Mouse (Mus musculus): ENCODE measurements around the gene H2al2a. TPM values are rescaled to one million over a fixed set of nuclear protein-coding genes. Genes with fewer than 3 reads are reported as not detected.

H2al2a gene
- polyA plus RNA-seq, 1 experiment: not detected

DNA sequence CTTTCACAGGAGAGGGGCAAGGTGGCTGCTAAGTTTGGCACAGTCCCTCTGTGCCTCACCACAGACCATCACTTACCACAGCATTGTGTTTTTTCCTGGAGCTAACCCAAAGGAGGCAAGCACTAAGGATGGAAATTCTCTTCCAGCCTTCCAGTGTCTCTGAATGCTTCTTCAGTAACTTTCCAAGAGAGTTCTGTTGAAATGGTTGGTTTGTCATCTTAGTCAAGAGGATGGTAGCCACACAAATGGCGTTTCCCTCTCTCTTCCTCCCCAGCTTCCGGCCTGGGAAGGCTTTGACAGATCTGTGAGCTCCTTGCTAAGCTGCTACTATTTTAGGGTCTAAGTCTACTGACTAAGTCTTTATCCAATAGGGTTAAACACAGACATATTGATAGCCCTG lies 40.7 kb upstream of the H2al2a start, which contains the start of gene A930004D18Rik:
A930004D18Rik (minus strand) TSS at position 247 of the 400 bp plus-strand sequence.
- peaks cover 12% of the 10 kb centered on the region for H3K4me1 ChIP-seq
- H3K36me3 ChIP-seq (replicated peaks; ENCODE audit: low read length): no peaks in the 10 kb centered on the region
- no peak within 1 kb of the TSS for H3K4me3 ChIP-seq (replicated peaks)
- H3K9me3 ChIP-seq: no peaks in the 10 kb centered on the region
- TF ChIP-seq GATA1 (IDR thresholded peaks at IDR 0.05; ENCODE audit: borderline replicate concordance, low read length) (no peak), FLI1 (IDR thresholded peaks at IDR 0.05; ENCODE audit: low read length) (no peak)
- peaks cover 50% of the 10 kb centered on the region for H3K27me3 ChIP-seq (replicated peaks)

DNA sequence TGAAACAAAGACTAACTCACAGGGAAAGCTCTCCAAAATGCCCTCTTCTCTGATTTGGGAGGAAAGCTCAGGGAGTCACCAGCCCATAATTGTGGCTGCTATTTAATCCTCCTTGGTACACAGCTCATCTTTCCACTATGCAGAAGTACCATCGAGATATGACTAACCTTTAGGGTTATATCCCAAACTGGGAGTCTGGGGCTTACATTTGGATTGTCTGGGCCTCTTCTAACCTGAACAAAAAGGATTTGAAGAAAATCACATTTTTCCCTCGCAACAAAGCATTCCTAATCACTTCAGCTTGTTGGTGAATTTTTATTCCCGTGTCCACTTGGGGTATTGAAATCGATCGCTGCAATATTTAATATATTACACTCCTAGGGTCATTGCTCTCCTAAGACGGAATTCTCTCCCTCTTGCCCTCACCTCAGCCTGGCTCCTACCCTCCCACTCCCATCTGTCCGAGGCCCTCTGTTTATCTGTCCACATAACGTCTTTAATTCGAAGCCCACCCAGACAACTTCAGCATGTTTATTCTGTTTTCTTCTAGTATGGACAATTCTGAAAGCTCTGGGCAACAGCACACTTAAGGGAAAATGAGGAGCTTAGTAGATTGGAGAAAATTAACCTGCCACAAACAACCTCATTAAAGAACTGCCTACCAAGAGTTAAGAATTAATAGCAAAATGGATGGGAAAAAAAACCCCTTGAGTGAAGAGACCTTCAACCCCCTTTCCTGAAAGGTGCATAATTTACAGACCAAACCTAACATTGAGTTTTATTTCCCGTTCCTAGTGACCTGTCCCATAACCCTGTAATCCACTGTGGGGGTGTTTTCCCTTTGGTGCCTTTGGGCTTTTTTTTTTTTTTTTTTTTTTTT lies 37.9 kb upstream of the H2al2a start:
- H3K9me3 ChIP-seq: no peaks in the 10 kb centered on the region
- peaks cover 61% of the 10 kb centered on the region for H3K27me3 ChIP-seq (replicated peaks)
- H3K36me3 ChIP-seq (replicated peaks; ENCODE audit: low read length): no peaks in the 10 kb centered on the region
- peaks cover 26% of the 10 kb centered on the region for H3K4me1 ChIP-seq
- no peak overlapping the region for H3K4me3 ChIP-seq (replicated peaks)
- TF ChIP-seq FLI1 (IDR thresholded peaks at IDR 0.05; ENCODE audit: low read length): no peak
- no peak for TF ChIP-seq GATA1 (IDR thresholded peaks at IDR 0.05; ENCODE audit: borderline replicate concordance, low read length)

DNA sequence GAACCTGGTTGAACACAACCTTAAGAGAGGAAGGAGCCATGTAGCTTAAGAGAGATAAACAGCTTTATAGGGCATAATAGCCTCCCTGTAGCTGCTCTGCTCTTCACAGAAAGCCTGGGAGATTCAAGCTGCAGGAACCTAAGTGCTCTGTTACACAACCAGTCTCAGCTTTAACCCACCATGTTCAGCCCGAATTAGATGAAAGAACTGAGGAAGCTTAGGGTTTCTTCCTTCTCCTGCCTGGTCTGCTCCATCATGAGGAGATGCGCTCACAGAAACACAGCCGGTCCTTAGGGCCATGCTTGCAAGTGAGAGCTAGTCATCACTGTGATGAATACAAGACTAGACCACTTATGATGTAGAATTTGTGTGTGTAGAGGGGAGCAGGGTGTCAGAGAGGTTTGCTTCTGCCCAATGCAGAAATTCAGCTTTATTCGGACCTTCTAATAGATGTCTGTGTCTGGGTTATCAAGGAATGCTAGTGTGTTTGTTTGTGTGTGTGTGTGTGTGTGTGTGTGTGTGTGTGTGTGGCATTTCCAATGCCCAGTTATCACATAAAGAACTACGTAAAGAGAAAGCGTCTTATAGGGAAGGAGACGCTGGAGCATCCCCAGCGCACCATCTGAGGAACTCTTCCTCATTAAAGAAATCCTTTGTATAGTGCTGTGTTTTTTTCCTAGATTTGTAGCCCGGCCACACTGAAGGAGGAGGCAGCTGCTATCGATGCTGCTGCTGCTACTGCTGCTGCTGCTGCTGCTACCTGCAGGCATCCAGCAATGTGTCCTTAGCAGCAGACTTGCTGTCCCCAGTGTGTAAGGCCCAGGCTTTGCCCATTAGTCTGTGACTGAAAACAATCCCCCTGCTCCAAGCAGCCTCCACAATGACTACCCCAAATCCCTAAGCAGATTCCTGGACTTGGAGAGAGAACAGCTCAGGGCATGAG lies 36.7 kb upstream of the H2al2a start:
- Histone ChIP-seq H3K27me3 (replicated peaks) (peaks cover 62% of the 10 kb centered on the region), H3K4me1 (peaks cover 32% of the 10 kb centered on the region), H3K36me3 (replicated peaks; ENCODE audit: low read length) (no peaks in the 10 kb centered on the region), H3K9me3 (no peaks in the 10 kb centered on the region), H3K4me3 (replicated peaks) (peak overlapping the region; percentile 30)
- TF ChIP-seq GATA1 (IDR thresholded peaks at IDR 0.05; ENCODE audit: borderline replicate concordance, low read length): no peak
- no peak for TF ChIP-seq FLI1 (IDR thresholded peaks at IDR 0.05; ENCODE audit: low read length)

DNA sequence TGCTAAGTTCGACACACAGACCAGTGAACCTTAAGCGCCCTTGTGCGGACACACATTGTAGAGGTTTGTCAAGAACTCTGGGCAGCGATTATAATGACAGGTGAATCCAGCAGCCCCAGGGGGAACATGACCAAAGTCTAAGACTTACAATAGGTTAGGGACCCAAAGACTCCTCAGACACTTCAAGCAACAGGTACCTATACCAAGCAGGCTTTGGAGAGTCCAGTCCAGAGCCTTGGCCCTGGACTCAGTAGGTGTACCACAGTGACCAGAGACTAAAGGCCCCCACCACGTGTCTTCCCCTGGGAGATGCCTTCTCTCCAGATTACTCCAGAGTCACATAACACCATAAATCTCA lies 35.8 kb upstream of the H2al2a start:
- peaks cover 62% of the 10 kb centered on the region for H3K27me3 ChIP-seq (replicated peaks)
- H3K9me3 ChIP-seq: no peaks in the 10 kb centered on the region
- TF ChIP-seq FLI1 (IDR thresholded peaks at IDR 0.05; ENCODE audit: low read length) (no peak), GATA1 (IDR thresholded peaks at IDR 0.05; ENCODE audit: borderline replicate concordance, low read length) (no peak)
- H3K4me3 ChIP-seq (replicated peaks): no peak overlapping the region
- peaks cover 34% of the 10 kb centered on the region for H3K4me1 ChIP-seq
- no peaks in the 10 kb centered on the region for H3K36me3 ChIP-seq (replicated peaks; ENCODE audit: low read length)

DNA sequence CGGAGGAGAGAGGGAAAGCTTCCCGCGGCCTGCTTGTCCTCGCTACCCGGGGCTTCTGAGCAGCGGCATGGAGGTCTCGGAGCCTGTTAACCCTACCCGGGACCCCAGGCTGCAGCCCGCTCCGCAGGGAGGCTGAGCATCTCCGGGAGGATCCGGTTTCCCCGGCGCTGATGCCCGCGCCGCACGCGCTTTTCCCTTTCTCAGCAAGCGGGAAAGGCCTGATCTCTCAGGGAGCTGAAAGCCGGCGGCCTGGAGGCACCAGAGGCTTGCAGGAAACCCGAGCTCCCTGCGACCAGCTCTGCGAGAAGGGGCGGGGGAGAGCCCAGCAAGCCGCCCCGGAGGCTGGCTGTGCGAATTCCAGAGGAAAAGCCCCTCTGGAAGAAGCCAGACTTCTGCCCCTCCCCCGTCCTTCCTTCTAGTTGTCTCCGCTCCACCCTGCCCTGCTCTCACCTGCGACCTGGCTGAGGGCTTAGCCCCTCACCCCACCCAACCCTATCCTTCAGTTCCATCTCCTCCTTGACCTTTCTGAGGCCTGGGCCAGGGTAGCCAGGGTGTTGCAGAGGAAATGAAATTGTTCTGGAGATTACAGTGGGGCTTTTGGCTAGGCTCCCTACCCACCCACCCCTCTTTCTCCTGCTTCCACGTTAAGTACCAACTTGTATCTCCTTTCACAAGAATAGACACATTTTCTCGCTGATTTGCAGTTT lies 35.2 kb upstream of the H2al2a start:
- TF ChIP-seq FLI1 (IDR thresholded peaks at IDR 0.05; ENCODE audit: low read length) (no peak), GATA1 (IDR thresholded peaks at IDR 0.05; ENCODE audit: borderline replicate concordance, low read length) (no peak)
- H3K27me3 ChIP-seq (replicated peaks): peaks cover 57% of the 10 kb centered on the region
- H3K4me3 ChIP-seq (replicated peaks): peak overlapping the region; percentile 70

DNA sequence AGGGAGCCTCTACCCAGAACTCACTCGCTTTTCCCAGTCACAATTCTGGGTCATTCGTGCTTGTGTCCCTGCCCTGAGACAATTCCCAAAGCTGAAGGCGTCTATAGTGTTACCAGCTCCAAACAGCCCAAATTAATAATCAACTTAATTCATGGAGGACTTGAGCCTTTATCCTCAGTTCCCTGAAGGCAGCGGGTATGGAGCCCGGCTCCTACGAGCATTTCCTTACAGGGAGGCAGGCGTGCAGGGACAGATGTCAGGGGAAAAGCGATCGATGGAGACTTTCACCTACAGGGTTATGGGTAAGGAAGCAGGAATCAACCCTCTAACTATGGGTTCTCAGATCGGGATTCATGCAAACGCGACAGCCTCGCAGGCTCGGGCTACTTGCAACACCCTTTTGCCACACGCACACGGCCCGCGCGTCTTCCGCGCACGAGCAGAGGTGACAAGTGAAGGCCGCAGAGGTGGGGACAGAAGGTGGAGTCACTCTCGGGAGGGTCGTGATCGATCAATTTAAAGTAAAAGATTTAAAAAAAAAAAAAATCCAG lies 34.6 kb upstream of the H2al2a start:
- no peaks in the 10 kb centered on the region for H3K9me3 ChIP-seq
- H3K27me3 ChIP-seq (replicated peaks): peaks cover 58% of the 10 kb centered on the region
- peaks cover 35% of the 10 kb centered on the region for H3K4me1 ChIP-seq
- TF ChIP-seq GATA1 (IDR thresholded peaks at IDR 0.05; ENCODE audit: borderline replicate concordance, low read length) (no peak), FLI1 (IDR thresholded peaks at IDR 0.05; ENCODE audit: low read length) (no peak)
- H3K4me3 ChIP-seq (replicated peaks): peak overlapping the region; percentile 70
- H3K36me3 ChIP-seq (replicated peaks; ENCODE audit: low read length): no peaks in the 10 kb centered on the region

More for the DNA sequence above, 35.2 kb upstream of the H2al2a start:
- Histone ChIP-seq H3K9me3 (no peaks in the 10 kb centered on the region), H3K4me1 (peaks cover 32% of the 10 kb centered on the region), H3K36me3 (replicated peaks; ENCODE audit: low read length) (no peaks in the 10 kb centered on the region)

DNA sequence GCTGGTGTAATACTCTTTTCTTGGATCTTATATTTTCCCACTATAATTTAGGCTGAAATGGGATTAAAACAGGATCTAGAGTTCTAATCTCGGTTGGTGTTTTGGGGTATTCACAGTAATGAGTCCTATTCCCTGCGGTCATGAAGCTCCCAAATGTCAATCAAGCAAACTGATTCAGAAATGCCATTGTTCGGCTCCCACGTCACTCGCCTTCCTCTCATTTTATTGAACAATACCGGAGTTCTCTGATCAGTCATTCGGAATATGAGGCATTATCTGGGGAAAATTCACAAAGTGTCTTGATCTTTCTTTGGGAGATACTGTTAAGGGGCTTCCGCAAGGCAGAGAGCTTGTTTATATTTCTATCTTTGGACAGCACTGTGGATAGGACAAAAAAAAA lies 33.8 kb upstream of the H2al2a start:
- TF ChIP-seq GATA1 (IDR thresholded peaks at IDR 0.05; ENCODE audit: borderline replicate concordance, low read length) (no peak), FLI1 (IDR thresholded peaks at IDR 0.05; ENCODE audit: low read length) (no peak)
- peaks cover 42% of the 10 kb centered on the region for H3K4me1 ChIP-seq
- no peak overlapping the region for H3K4me3 ChIP-seq (replicated peaks)
- no peaks in the 10 kb centered on the region for H3K9me3 ChIP-seq
- no peaks in the 10 kb centered on the region for H3K36me3 ChIP-seq (replicated peaks; ENCODE audit: low read length)
- peaks cover 66% of the 10 kb centered on the region for H3K27me3 ChIP-seq (replicated peaks)

DNA sequence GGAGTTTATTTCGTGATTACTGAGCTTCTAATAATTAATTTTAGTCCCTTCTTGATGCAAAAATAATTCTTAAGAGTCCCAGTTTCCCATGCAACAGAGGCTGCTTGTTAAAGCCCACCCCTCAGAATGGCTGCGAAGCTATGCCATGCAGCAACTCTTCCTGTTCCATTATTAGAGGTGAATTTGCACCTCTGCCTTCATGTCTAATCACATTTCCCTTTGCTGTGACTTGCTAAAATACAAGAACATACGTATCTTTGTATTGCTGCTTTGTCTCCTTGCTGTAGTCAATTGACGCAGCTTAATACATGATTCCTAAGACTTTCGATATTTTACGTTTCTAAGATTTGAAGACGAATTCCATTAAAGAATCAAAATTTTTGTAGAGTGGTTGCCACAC lies 32.9 kb upstream of the H2al2a start:
- Histone ChIP-seq H3K27me3 (replicated peaks) (peaks cover 68% of the 10 kb centered on the region), H3K36me3 (replicated peaks; ENCODE audit: low read length) (no peaks in the 10 kb centered on the region), H3K9me3 (no peaks in the 10 kb centered on the region), H3K4me1 (peaks cover 43% of the 10 kb centered on the region), H3K4me3 (replicated peaks) (no peak overlapping the region)
- TF ChIP-seq FLI1 (IDR thresholded peaks at IDR 0.05; ENCODE audit: low read length) (no peak), GATA1 (IDR thresholded peaks at IDR 0.05; ENCODE audit: borderline replicate concordance, low read length) (no peak)
